Mouse (Mus musculus) heart, adult 2 months (tissue): Measurements from ENCODE around the gene Cenpm. TPM values are rescaled to one million over a fixed set of nuclear protein-coding genes. Genes with fewer than 3 reads are reported as not detected.

Source experiments
- DNase-seq, 2 experiments: peaks; one replicate each; pipeline ENCODE4 v3.0.0; 2021
- H3K27ac ChIP-seq: fragments of 200-600 bp; 2 replicates; pipeline ENCODE4 v1.8.1; 2022
- H3K27me3 ChIP-seq: fragments of 200-500 bp; 2 replicates; pipeline ENCODE4 v1.6.1; 2012; ENCODE audit warnings: mild to moderate bottlenecking, low read length, inconsistent platforms, mixed read lengths; ENCODE audit not compliant: control insufficient read depth, insufficient read depth
- H3K36me3 ChIP-seq: fragments of 200-500 bp; 2 replicates; pipeline ENCODE4 v1.6.1; 2012; ENCODE audit warnings: low read length, inconsistent platforms; ENCODE audit not compliant: control insufficient read depth, insufficient read depth
- H3K4me1 ChIP-seq: fragments of 200-500 bp; 2 replicates; pipeline ENCODE4 v1.6.1; 2011; ENCODE audit warnings: low read length; ENCODE audit not compliant: control insufficient read depth, insufficient read depth
- H3K4me3 ChIP-seq: fragments of 200-600 bp; 2 replicates; pipeline ENCODE4 v1.8.1; 2022
- H3K79me2 ChIP-seq: fragments of 200-500 bp; replicated peaks from 2 replicates; pipeline ENCODE4 v1.6.1; 2012; ENCODE audit warnings: mild to moderate bottlenecking, inconsistent platforms, low read length, moderate library complexity, mixed read lengths; ENCODE audit not compliant: control insufficient read depth, insufficient read depth
- H3K9ac ChIP-seq: fragments of 200-500 bp; 2 replicates; pipeline ENCODE4 v1.6.1; 2012; ENCODE audit warnings: low read depth, mild to moderate bottlenecking, control low read depth, inconsistent platforms, low read length, mixed read lengths
- CTCF ChIP-seq: fragments of 200-600 bp; IDR thresholded peaks from 2 replicates; pipeline ENCODE4 v1.8.1; 2022; ENCODE audit warnings: antibody characterized with exemption, mild to moderate bottlenecking, moderate library complexity
- EP300 ChIP-seq: fragments of 200-500 bp; IDR thresholded peaks from 2 replicates; pipeline ENCODE4 v1.6.1; 2011; ENCODE audit warnings: low read depth, low read length, control low read depth; ENCODE audit not compliant: insufficient read depth
- POLR2A ChIP-seq: fragments of 200-500 bp; IDR thresholded peaks from 2 replicates; pipeline ENCODE4 v1.6.1; 2011; ENCODE audit warnings: mild to moderate bottlenecking, low read depth, low read length, control low read depth; ENCODE audit not compliant: insufficient read depth
- WGBS: fragments of 180-500 bp; shearing (Covaris S2); methylation state at CpG from one replicate; pipeline ENCODE4 v1.1.7; 2018; 5-methylcytosine and 5-hydroxymethylcytosine counted together
- intact Hi-C: fragments of 180-260 bp; cut with DNase I; formaldehyde crosslinking; loops from one replicate; pipeline ENCODE4 v1.15.1; 2025
- polyA plus RNA-seq: library from polyadenylated mRNA; depleted of rRNA; stranded (reverse); fragments of >200 nt; gene quantifications from 2 replicates; pipeline ENCODE4 v1.2.3, GENCODE M21; 2012
- total RNA-seq, 2 experiments: library from RNA; stranded (reverse); gene quantifications; 2 replicates each; pipeline ENCODE4 v1.2.3; 2021

Gene Cenpm
- total and polyA plus RNA-seq, 3 experiments = 0.39 to 1.7 (median 0.42) TPM

DNA sequence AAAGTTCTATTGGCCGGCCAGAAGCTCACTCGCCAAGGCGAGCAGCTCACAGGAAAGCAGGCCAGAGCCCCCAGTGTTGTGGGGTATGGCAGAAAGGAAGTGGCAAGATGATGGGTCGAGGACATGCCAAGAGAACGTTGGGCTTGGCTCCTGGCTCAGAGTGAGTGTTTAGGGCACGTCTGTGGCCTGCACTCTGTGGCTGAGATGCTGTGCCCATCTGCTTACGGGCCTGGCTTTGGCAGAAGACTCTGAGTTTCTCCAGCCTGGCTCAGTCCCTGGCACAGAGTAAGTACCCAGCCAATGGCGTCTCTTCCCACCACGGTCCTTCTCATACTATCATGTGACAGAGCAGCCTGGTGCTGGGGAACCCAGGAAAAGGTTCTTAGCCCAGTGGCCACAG lies 24.2 kb upstream of the Cenpm start:
- Histone ChIP-seq H3K79me2 (no peaks in the 10 kb centered on the region), H3K4me1 (no peaks in the 10 kb centered on the region), H3K36me3 (no peaks in the 10 kb centered on the region), H3K27ac (no peak overlapping the region), H3K4me3 (no peak overlapping the region), H3K9ac (no peak overlapping the region), H3K27me3 (no peaks in the 10 kb centered on the region; the same call in 1 of the 2 replicates)
- WGBS = 74% methylated on average over 9 of the region's 9 CpGs
- intact Hi-C loops = loop anchor here (5.0 to 10.0 kb wide), 2 partner anchors 69 to 536 kb away; partner anchors contain the start of genes Naga, Pheta2 and Smdt1
- TF ChIP-seq EP300 (no peak), POLR2A (no peak), CTCF (no peak)
- DNase-seq = no peak

DNA sequence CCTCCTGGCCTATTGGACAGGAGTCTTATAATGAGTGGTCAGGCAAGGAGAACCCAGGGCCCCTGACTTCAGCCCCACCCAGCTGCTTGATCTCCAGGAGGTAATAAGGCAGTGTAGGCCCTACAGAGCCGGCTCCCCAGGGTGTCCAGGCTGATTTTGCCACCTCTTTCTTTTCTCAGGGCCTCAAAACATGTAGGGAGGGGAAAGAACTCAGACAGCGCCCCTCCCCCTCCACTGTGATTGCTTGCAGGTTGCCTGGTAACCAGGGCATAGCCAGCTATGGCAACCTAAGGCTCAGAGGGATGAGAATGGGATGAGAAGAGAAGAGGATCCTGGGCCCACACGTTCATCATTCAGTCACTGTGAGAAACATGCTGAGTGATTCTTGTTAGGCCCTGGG lies 23.6 kb upstream of the Cenpm start:
- H3K4me3 ChIP-seq = no peak overlapping the region
- no peak for DNase-seq
- no peaks in the 10 kb centered on the region for H3K36me3 ChIP-seq
- H3K4me1 ChIP-seq = no peaks in the 10 kb centered on the region
- H3K27me3 ChIP-seq = no peaks in the 10 kb centered on the region; the same call in 1 of the 2 replicates
- H3K9ac ChIP-seq = no peak overlapping the region
- no peak for TF ChIP-seq POLR2A
- TF ChIP-seq CTCF = no peak
- no peak for TF ChIP-seq EP300
- no peaks in the 10 kb centered on the region for H3K79me2 ChIP-seq
- no peak overlapping the region for H3K27ac ChIP-seq
- intact Hi-C loops = loop anchor here (5.0 to 10.0 kb wide), 2 partner anchors 69 to 537 kb away; partner anchors contain the start of genes Naga, Pheta2 and Smdt1
- WGBS = 51% methylated on average over 3 of the region's 3 CpGs

DNA sequence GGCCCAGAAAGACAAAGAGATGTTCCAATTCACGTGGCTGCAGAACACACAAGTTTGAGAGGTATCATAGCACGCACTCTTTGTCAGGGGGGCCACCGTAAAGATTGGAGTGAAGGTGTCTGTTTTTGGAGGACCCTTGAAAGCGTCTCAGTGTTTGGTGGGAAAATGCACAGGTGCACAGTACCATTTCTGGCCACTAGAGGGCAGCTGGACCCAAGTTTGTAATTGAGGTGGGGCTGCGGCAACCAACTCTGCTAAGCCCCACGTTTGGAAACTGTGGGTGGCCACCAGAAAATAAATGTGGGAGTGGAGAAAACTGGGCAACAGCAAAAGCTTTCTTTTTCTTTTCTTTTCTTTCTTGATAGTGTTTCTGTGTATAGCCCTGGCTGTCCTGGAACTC lies 21.8 kb upstream of the Cenpm start:
- H3K27ac ChIP-seq = no peak overlapping the region

DNA sequence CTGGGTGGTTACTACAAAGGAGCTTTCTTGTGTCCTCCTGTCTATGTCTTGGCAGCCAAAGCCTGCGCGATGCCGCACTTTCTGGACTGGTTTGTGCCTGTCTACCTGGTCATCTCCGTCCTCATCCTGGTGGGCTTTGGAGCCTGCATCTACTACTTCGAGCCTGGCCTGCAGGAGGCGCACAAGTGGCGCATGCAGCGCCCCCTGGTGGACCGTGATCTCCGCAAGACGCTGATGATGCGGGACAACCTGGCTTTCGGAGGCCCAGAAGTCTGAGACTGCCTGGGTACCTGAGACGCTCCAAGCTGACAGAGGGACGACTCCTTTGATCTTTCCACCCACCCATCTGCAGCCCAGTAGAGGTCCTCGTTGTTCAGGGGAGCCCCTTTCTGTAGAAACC lies 15.0 kb upstream of the Cenpm start:
- Histone ChIP-seq H3K36me3 (no peaks in the 10 kb centered on the region), H3K9ac (no peak overlapping the region), H3K4me3 (no peak overlapping the region), H3K27ac (no peak overlapping the region), H3K79me2 (no peaks in the 10 kb centered on the region), H3K4me1 (no peaks in the 10 kb centered on the region), H3K27me3 (no peaks in the 10 kb centered on the region; the same call in 1 of the 2 replicates)
- intact Hi-C loops = no loop called here
- TF ChIP-seq CTCF (peak; percentile 83), POLR2A (no peak)
- WGBS = 12% methylated on average over 16 of the region's 16 CpGs
- peak; percentile 36 to 47 for DNase-seq

More for the DNA sequence above, 21.8 kb upstream of the Cenpm start:
- Histone ChIP-seq H3K4me3 (no peak overlapping the region), H3K9ac (no peak overlapping the region), H3K36me3 (no peaks in the 10 kb centered on the region), H3K4me1 (no peaks in the 10 kb centered on the region), H3K79me2 (no peaks in the 10 kb centered on the region), H3K27me3 (no peaks in the 10 kb centered on the region; the same call in 1 of the 2 replicates)
- intact Hi-C loops = loop anchor here (1.0 to 10.0 kb wide), 3 partner anchors 71 to 538 kb away; partner anchors contain the start of genes Naga, Pheta2 and Smdt1
- TF ChIP-seq CTCF (peak; percentile 98), EP300 (0 out of 2 replicates have a peak, but pooled peaks have one; percentile 33), POLR2A (no peak)
- DNase-seq = peak; percentile 48 to 80
- WGBS = 7% methylated on average over 6 of the region's 6 CpGs

DNA sequence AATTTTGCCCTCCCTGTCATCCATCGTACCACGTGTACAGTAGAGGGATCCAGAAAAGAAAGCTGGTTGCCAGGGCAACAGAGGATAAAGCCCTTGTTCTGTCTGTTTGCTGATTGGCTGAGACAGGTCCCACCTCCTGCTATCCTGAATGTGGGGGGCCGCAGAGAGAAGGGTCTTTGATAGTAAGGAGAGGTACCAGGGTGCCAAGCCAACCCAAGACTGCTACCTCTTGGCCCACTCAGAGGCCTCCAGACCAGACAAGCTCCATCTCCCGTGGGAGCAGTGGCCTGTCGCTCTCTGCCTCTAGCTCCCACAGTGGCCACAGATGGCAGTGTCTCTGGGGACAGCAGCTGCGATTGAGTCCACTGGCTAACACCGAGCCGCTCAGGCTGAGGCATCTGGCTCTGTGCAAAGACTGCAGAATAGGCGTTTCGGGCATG lies 11.4 kb upstream of the Cenpm start:
- DNase-seq = no peak
- 22% methylated on average over 10 of the region's 10 CpGs for WGBS
- H3K79me2 ChIP-seq = no peaks in the 10 kb centered on the region
- no peaks in the 10 kb centered on the region for H3K4me1 ChIP-seq
- H3K9ac ChIP-seq = no peak overlapping the region
- no peak overlapping the region for H3K4me3 ChIP-seq
- no peaks in the 10 kb centered on the region for H3K27me3 ChIP-seq
- intact Hi-C loops = no loop called here
- H3K36me3 ChIP-seq = no peaks in the 10 kb centered on the region
- no peak overlapping the region for H3K27ac ChIP-seq
- no peak for TF ChIP-seq EP300
- no peak for TF ChIP-seq CTCF
- no peak for TF ChIP-seq POLR2A

DNA sequence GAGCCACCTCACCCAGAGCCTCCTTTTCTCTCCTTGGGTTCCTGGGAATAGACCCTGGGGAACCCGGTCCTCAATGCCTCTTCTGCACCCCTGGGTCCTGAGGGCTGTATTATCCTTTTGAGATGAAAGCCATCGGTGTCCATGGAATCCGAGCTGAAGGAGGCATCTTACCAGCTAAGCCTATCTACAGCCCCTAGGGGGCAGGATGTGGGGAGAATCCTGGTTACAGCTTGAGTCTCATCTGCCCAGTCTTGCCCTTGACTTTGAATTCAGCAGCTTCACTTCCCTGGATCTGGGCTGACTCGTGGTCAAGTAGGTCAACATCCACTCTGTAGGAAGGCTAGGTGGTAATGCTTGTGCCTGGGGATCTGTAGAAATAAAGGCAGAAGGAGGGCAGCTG lies 10.7 kb upstream of the Cenpm start:
- 45% methylated on average over 4 of the region's 4 CpGs for WGBS
- Histone ChIP-seq H3K36me3 (no peaks in the 10 kb centered on the region), H3K4me3 (no peak overlapping the region), H3K27me3 (no peaks in the 10 kb centered on the region), H3K79me2 (no peaks in the 10 kb centered on the region), H3K4me1 (no peaks in the 10 kb centered on the region), H3K9ac (no peak overlapping the region), H3K27ac (no peak overlapping the region)
- TF ChIP-seq POLR2A (no peak), CTCF (no peak), EP300 (no peak)
- intact Hi-C loops = no loop called here
- no peak for DNase-seq
